Mouse (Mus musculus) CD4-positive naive resting alpha-beta T cell, adult 57 days (primary cell): ENCODE measurements around the gene Chrna1. TPM values are rescaled to one million over a fixed set of nuclear protein-coding genes. Genes with fewer than 3 reads are reported as not detected.

Experiments
- total RNA-seq: library from RNA; stranded (reverse); gene quantifications from one replicate; pipeline ENCODE4 v1.2.4, GENCODE M21; 2023

Gene Chrna1
- not detected for total RNA-seq

GRCm38 (mm10) chr2:73580166-73580565, at the start of gene Chrna1:
Chrna1 (minus strand) TSS chr2:73580338.

DNA sequence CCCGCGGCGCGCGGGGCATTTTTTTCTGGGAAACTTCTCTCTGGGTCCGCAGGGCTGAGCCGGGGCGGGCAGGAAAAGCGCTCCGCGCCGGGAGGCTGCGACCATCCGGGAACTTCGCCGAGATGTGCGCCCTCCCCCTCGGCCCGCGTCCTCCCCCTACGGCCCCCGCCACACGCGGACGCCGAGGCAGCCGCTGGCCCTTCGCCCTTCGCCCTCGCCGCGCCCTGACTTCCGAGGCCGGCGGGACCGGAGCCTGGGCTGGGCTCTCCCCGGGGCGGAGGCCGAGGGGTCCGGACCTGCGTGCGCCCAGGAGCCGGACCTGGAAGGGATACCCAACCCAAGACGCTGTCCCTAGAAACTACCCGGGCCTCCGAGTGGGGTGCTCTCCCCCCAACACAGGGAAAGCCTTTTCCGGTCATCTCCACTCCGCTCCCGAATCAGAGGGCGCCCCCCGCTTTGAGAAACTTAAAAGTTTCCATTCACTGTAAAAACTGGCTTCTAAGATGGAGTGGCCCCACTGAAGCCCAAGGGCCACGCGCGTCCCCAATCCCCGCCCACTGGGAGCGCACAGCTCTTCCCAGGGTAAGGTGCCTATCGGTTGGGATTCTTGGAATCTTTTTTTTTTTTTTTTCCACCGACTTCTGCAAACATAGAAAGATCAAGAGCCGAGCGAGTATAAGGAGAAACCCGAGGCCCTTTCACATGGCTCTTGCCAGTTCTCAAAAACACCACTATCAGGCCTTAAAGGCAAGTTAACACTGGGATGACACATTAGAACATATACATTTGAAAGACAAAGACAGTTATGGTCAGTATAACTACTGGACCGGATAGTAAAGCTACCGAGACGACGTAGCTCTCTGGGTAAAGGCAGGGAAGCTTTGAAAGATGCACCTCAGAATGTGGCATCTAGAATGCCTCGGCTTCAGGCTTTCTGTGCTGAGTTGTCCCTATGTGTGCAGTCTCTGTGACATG, 50.5 kb downstream of the Chrna1 start, which contains the start of gene Wipf1:
Gene Wipf1 (minus strand): TSS at position 379 of the 975 bp plus-strand sequence.

Other genes with a start within 250 kb of the Chrna1 start
- gene Gpr155, start 193.8 kb downstream of the Chrna1 start, total RNA-seq, result 14.2 TPM
- gene Wipf1, start 50.6 kb downstream of the Chrna1 start, total RNA-seq, result 171 TPM
- 0.59 TPM for gene Chn1, start 195.0 kb upstream of the Chrna1 start, total RNA-seq